Mouse (Mus musculus): ENCODE measurements at regions not wholly inside any gene's neighbourhood (a gene's known extent, or its start where the extent isn't known, plus 50 kb on each side); places are given as distances from the start of the nearest gene placed in this dataset.

- DNase-seq (ENCODE audit: low spot score in 2 of 2) = no peak
These were observed 314.7 kb upstream of the Runx1 start for GRCm38 (mm10) chr16:93140535-93141110.

DNA sequence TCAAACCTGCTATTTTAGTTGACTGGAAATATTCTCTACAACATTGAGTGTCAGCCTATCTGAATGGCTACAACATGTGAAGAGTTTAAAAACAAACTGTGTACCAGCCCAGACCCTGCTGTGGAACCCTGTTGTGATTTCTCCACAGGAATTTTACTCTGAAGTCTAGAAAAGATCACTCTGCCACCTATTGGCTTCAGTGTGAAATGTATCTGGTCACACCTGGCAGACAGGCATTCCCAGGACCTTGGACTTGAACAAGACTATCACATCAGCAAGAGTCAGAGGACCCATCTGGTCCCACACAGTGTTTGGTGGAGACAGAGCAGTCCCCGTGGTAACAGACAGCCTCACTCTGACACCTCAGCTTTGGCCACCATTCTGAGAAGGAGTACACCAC is 311.3 kb upstream of the Runx1 start:
- DNase-seq (ENCODE audit: low spot score in 2 of 2) = no peak

GRCm38 (mm10) chr16:93131404-93131803 is 305.5 kb upstream of the Runx1 start:
- peak in 1 of 2 experiments; percentile 64 for DNase-seq (ENCODE audit: low spot score in 2 of 2)

- no peak for DNase-seq (ENCODE audit: low spot score in 2 of 2)
These were observed 304.7 kb upstream of the Runx1 start for GRCm38 (mm10) chr16:93130622-93131021.

DNA sequence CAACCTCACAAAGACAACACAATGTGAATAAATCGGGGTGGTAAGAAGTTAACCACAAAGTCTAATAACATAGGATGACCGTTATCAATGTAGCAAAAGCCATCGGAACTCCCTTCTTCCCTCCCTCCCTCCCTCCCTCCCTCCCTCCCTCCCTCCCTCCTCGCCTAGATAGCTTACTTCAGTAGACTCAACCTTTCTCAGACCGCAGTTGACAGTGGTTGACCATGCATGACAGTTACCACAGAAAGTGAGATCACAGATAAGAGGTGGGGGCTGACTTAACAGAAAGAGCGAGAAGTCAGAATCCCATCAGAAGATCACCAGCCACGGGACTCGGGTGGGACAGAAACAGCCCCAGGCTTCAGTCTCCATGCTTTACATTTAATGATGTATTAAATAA is 297.8 kb upstream of the Runx1 start:
- DNase-seq (ENCODE audit: low spot score in 2 of 2) = no peak

DNA sequence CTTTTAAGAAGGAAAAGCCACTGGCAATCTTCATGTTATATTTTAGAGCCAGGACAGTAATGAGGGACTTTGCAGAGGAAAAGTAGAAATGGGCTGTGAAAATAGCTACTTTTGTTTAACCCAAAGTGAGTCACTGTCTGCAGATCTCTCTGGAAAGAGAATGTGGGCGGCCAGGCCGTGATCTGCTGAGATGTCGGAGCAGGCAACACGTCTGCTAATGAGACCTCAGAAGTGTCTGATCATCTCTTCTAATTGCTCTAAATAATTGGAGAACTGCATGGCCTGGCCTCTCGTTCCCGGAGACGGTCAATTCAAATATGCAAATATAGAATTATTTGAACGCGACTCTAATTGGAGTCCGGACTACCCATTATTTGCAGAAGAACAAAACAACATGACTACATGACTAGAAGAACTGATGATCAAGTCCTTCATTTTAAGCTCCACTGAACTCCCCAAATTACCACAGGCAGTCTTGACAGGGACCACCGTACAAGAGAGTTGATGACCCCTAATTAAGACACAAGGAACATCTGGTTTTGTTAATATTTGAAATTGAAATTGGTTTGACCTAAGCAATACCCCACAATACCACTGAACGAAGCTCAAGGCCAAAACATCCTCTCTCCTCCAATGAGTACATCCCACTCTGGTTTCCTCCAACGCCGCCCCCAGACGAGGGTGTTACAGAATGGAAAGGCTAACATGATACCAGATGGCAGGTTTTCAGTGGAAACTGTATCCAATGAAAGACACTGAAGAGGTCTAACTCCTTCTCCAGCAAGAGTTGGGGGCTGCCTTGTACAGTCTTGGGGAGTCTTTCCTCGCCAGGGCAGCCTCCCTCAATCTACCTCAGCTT is 290.4 kb upstream of the Runx1 start:
- DNase-seq (ENCODE audit: low spot score in 2 of 2) = no peak

GRCm38 (mm10) chr16:93110912-93111311 is 285.0 kb upstream of the Runx1 start:
- no peak for DNase-seq (ENCODE audit: low spot score in 2 of 2)

DNA sequence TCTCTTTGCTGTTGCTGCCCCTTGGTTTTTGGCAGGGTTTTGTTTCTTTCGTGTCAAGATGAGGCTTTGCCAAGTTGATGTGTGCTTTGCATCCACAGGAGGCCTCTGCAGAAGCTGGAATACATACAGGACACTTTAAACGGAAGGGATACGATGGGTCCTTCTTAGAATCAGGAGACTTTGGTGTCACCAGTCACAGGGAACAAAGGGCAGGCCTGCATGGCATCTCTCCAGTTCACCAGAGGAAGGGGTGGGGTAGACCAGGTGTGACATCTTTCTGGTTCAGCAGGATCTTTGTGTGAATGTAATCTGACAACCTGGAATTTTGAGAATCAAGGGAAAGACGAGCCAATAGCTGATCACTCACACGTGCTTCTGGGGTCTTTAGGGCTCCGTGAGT is 284.5 kb upstream of the Runx1 start:
- DNase-seq (ENCODE audit: low spot score in 2 of 2) = no peak

DNA sequence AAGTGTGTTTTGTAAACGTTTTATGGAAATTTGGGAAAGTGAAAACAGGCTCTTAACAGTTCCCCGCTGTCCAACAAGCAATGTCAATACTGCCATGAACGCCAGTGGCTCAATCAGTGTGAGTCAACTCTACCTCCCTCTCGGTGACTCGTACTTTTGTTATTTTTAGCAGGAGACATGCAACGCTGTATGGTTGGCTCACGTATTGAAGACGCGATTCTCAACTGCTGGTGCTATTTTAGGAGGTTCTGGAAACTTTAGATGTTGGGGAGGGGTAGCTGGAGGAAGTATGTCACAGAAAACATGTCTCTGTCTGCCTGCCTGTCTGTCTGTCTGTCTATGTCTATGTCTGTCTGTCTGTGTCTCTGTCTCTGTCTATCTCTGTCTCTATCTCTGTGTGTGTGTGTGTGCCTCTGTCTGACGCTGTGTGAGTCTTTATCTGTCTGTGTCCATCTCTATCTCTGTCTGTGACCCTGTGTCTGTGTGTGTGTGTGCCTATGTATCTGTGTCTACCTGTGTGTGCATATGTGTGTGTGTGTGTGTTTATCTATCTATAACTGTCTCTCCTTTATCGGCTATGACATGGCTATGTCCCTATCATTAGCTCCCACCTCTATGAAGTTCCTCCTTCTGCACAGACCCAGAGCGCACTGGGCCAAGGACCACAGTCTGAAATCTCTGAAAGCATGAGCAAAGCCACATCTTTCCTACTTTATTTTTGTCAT is 283.9 kb upstream of the Runx1 start:
- no peak for DNase-seq (ENCODE audit: low spot score in 2 of 2)

DNA sequence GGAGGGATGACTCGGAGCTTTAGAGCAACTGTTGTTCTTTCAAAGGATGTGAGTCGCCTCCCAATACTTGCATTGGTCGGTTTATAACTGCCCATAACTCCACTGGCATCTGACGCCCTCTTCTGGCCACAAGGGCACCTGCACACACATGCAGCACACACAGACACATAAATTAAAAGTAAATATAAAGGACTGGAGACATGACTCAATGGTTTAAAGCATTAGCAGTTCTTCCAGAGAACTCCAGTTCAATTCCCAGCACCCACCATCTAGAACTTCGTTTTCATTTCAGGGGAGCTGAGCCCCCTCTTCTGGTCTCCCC is 281.5 kb upstream of the Runx1 start:
- no peak for DNase-seq (ENCODE audit: low spot score in 2 of 2)

- DNase-seq (ENCODE audit: low spot score in 2 of 2) = no peak
These were observed 281.0 kb upstream of the Runx1 start for GRCm38 (mm10) chr16:93106811-93107523.

GRCm38 (mm10) chr16:93102174-93102573 is 276.2 kb upstream of the Runx1 start:
- DNase-seq (ENCODE audit: low spot score in 2 of 2) = no peak

GRCm38 (mm10) chr16:93098057-93098456 is 272.1 kb upstream of the Runx1 start:
- DNase-seq (ENCODE audit: low spot score in 2 of 2) = no peak

DNA sequence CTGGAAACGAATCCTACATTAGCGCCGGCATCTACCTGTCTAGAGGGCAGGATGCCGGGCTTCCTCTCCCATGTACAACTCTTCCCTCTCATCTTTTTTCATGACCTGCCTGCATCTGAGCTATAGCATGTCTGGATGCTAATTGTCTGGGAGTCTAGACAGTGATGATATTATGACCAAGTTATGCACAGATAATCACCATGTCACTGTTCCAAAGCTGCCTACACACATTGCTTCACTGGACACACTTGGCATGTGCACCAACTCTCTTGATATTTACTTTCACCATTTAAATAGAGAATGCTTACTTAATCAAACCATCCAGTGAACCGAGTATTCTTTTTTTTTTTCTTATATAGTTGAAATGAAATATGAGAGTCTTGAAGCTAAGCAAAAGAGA is 270.2 kb upstream of the Runx1 start:
- no peak for DNase-seq (ENCODE audit: low spot score in 2 of 2)

GRCm38 (mm10) chr16:93092796-93093195 is 266.8 kb upstream of the Runx1 start:
- no peak for DNase-seq (ENCODE audit: low spot score in 2 of 2)

DNA sequence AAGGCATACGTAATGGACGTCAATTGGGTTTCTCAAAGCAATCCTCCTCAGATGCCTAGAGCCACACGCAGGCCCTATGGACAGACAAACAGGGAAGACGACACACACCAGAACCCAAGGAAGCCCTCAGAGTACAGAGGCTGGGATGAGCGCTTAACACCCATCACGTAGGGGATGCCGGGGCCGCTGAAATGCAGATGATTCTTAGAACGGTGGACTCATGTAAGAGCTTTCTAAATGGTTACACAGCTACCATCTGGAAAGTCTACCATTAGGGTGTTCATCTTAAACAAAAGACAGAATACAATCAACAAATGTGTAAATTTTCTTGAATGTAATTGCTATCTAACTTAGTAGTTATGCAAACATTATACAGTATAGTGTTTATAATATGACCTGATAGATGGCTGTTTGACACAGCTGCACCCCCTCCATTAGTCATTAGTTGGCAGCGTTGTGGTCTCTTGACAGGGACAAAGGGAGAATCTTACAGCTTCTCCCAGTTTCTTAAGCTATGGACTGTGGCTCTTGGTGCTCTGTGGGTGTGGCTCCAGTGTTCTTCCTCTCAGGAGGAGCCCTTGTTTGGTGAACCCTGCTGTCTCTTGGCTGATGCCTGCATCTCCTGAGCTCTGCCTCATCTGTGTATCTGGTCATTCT is 259.4 kb upstream of the Runx1 start:
- DNase-seq (ENCODE audit: low spot score in 2 of 2) = no peak

GRCm38 (mm10) chr16:93083756-93084155 is 257.8 kb upstream of the Runx1 start:
- no peak for DNase-seq (ENCODE audit: low spot score in 2 of 2)

- no peak for DNase-seq (ENCODE audit: low spot score in 2 of 2)
These were observed 257.2 kb upstream of the Runx1 start for GRCm38 (mm10) chr16:93083142-93083541.

GRCm38 (mm10) chr16:93081533-93081932 is 255.6 kb upstream of the Runx1 start:
- no peak for DNase-seq (ENCODE audit: low spot score in 2 of 2)

DNA sequence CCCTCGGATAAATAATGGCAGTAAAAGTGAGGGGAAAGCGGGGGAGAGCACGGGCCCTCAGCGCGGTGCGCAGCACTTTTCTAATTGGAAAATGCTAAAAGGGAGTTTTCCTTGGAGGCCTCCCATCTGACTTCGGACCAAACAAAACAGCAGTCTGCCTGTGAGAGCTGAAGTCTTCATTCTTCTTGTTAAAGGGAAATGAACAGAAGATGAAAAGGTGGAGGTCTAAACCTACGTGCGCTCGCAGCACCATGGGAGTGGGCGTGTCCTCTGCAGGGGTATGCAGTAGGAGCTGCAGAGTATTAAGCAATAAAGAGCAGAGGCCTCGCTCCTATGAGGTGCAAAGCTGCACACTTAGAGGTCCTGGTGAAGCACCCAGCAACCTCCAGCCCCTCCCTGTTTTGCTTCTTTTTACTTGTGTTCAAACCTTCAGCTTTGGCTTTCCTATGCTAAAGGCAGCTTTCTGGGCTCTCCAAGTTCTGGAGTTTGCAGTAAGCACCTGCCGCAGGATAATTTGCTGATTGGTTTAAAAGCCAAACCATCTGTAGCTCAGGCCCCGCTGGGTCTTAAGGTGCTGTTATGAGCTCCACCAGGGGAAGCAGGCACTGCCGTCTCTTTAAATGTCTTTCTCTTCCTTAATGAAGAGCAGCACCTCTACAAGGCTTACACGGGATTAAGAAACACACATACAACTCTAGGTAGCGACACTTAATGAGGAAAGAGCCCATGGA is 253.9 kb upstream of the Runx1 start:
- DNase-seq (ENCODE audit: low spot score in 2 of 2) = no peak

DNA sequence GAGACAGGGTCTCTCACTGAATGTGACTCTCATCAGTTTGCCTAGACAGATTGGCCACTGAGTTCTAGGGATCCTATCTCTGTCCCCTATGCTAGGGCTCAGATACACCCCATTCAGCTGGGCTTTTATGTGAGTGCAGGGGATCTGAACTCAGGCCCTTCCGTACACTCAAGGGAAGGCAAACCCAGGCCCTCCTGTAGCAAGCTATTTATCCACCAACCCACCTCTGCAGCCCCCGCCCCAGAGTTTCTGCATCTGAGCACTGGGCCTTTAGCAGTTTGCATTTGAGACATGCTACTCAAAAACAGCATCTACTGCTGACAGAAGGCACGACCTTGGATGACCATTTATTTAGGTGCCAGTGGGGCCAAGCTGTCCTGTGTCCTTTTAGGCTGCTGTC is 253.0 kb upstream of the Runx1 start:
- no peak for DNase-seq (ENCODE audit: low spot score in 2 of 2)

Measured in spleen, postnatal 4 days (tissue).